Mouse (Mus musculus): ENCODE data around the gene Fancc. TPM values are rescaled to one million over a fixed set of nuclear protein-coding genes. Genes with fewer than 3 reads are reported as not detected.

Fancc gene
- total and polyA plus RNA-seq, 2 experiments from 2014 or later, result 8.5 to 39.5 TPM

- Histone ChIP-seq H3K4me1 (ENCODE audit: control insufficient read depth, insufficient read depth) (no peaks in the 10 kb centered on the region), H3K9me3 (replicated peaks; ENCODE audit: control insufficient read depth, low read length) (no peaks in the 10 kb centered on the region), H3K27ac (ENCODE audit: low read depth) (no peak overlapping the region), H3K9ac (replicated peaks; ENCODE audit: low read depth, low read length) (no peak overlapping the region), H3K4me2 (ENCODE audit: low read depth, low read length) (no peak overlapping the region), H3K4me3 (ENCODE audit: low read depth, low read length) (no peak overlapping the region), H3K27me3 (ENCODE audit: control insufficient read depth, insufficient read depth, low read length) (no peaks in the 10 kb centered on the region), H3K36me3 (replicated peaks; ENCODE audit: control insufficient read depth, insufficient read depth, low read length) (peaks cover 76% of the 10 kb centered on the region)
- 81% methylated on average over 2 of the region's 2 CpGs for WGBS
- no peak for ATAC-seq (ENCODE audit: insufficient read depth, low read depth)
- no peak for TF ChIP-seq EP300 (IDR thresholded peaks at IDR 0.05; ENCODE audit: low read depth)
- TF ChIP-seq CTCF (IDR thresholded peaks at IDR 0.05; ENCODE audit: low read depth), result no peak
- DNase-seq (ENCODE audit: low spot score), result no peak
Measured at GRCm38 (mm10) chr13:63524061-63524460, 27.0 kb upstream of the Fancc start.

- TF ChIP-seq EP300 (IDR thresholded peaks at IDR 0.05; ENCODE audit: low read depth), result no peak
- no peak for TF ChIP-seq CTCF (IDR thresholded peaks at IDR 0.05; ENCODE audit: low read depth)
- H3K27me3 ChIP-seq (ENCODE audit: control insufficient read depth, insufficient read depth, low read length), result no peaks in the 10 kb centered on the region
- H3K4me3 ChIP-seq (ENCODE audit: low read depth, low read length), result no peak overlapping the region
- peaks cover 89% of the 10 kb centered on the region for H3K36me3 ChIP-seq (replicated peaks; ENCODE audit: control insufficient read depth, insufficient read depth, low read length)
- no peak for ATAC-seq (ENCODE audit: insufficient read depth, low read depth)
- H3K9me3 ChIP-seq (replicated peaks; ENCODE audit: control insufficient read depth, low read length), result no peaks in the 10 kb centered on the region
- H3K27ac ChIP-seq (ENCODE audit: low read depth), result no peak overlapping the region
- H3K4me1 ChIP-seq (ENCODE audit: control insufficient read depth, insufficient read depth), result no peaks in the 10 kb centered on the region
- H3K9ac ChIP-seq (replicated peaks; ENCODE audit: low read depth, low read length), result no peak overlapping the region
- DNase-seq (ENCODE audit: low spot score), result no peak
- WGBS, result 71% methylated on average over 10 of the region's 10 CpGs
- no peak overlapping the region for H3K4me2 ChIP-seq (ENCODE audit: low read depth, low read length)
Measured at GRCm38 (mm10) chr13:63522832-63523231, 25.8 kb upstream of the Fancc start.

GRCm38 (mm10) chr13:63520110-63520509 is 23.0 kb upstream of the Fancc start:
- Histone ChIP-seq H3K36me3 (replicated peaks; ENCODE audit: control insufficient read depth, insufficient read depth, low read length) (peaks cover 92% of the 10 kb centered on the region), H3K9ac (replicated peaks; ENCODE audit: low read depth, low read length) (no peak overlapping the region), H3K4me2 (ENCODE audit: low read depth, low read length) (no peak overlapping the region), H3K4me3 (ENCODE audit: low read depth, low read length) (no peak overlapping the region), H3K27ac (ENCODE audit: low read depth) (no peak overlapping the region), H3K9me3 (replicated peaks; ENCODE audit: control insufficient read depth, low read length) (no peaks in the 10 kb centered on the region), H3K4me1 (ENCODE audit: control insufficient read depth, insufficient read depth) (no peaks in the 10 kb centered on the region), H3K27me3 (ENCODE audit: control insufficient read depth, insufficient read depth, low read length) (no peaks in the 10 kb centered on the region)
- no peak for DNase-seq (ENCODE audit: low spot score)
- no peak for ATAC-seq (ENCODE audit: insufficient read depth, low read depth)
- WGBS, result 92% methylated on average over 6 of the region's 6 CpGs
- no peak for TF ChIP-seq CTCF (IDR thresholded peaks at IDR 0.05; ENCODE audit: low read depth)
- TF ChIP-seq EP300 (IDR thresholded peaks at IDR 0.05; ENCODE audit: low read depth), result no peak

GRCm38 (mm10) chr13:63516535-63516934 is 19.5 kb upstream of the Fancc start:
- Histone ChIP-seq H3K27ac (ENCODE audit: low read depth) (no peak overlapping the region), H3K4me1 (ENCODE audit: control insufficient read depth, insufficient read depth) (no peaks in the 10 kb centered on the region), H3K9me3 (replicated peaks; ENCODE audit: control insufficient read depth, low read length) (no peaks in the 10 kb centered on the region), H3K9ac (replicated peaks; ENCODE audit: low read depth, low read length) (no peak overlapping the region), H3K4me2 (ENCODE audit: low read depth, low read length) (no peak overlapping the region), H3K4me3 (ENCODE audit: low read depth, low read length) (no peak overlapping the region), H3K27me3 (ENCODE audit: control insufficient read depth, insufficient read depth, low read length) (no peaks in the 10 kb centered on the region), H3K36me3 (replicated peaks; ENCODE audit: control insufficient read depth, insufficient read depth, low read length) (peaks cover 94% of the 10 kb centered on the region)
- ATAC-seq (ENCODE audit: insufficient read depth, low read depth) (no peak), DNase-seq (ENCODE audit: low spot score) (no peak)
- 79% methylated on average over 2 of the region's 2 CpGs for WGBS
- TF ChIP-seq EP300 (IDR thresholded peaks at IDR 0.05; ENCODE audit: low read depth) (no peak), CTCF (IDR thresholded peaks at IDR 0.05; ENCODE audit: low read depth) (no peak)

- DNase-seq (ENCODE audit: low spot score), result no peak
- WGBS, result 87% methylated on average over 5 of the region's 5 CpGs
- TF ChIP-seq CTCF (IDR thresholded peaks at IDR 0.05; ENCODE audit: low read depth) (no peak), EP300 (IDR thresholded peaks at IDR 0.05; ENCODE audit: low read depth) (no peak)
- no peak overlapping the region for H3K9ac ChIP-seq (replicated peaks; ENCODE audit: low read depth, low read length)
- no peak overlapping the region for H3K4me2 ChIP-seq (ENCODE audit: low read depth, low read length)
- no peaks in the 10 kb centered on the region for H3K4me1 ChIP-seq (ENCODE audit: control insufficient read depth, insufficient read depth)
- H3K36me3 ChIP-seq (replicated peaks; ENCODE audit: control insufficient read depth, insufficient read depth, low read length), result peaks cover 99% of the 10 kb centered on the region
- H3K27ac ChIP-seq (ENCODE audit: low read depth), result no peak overlapping the region
- ATAC-seq (ENCODE audit: insufficient read depth, low read depth), result no peak
- no peak overlapping the region for H3K4me3 ChIP-seq (ENCODE audit: low read depth, low read length)
- no peaks in the 10 kb centered on the region for H3K9me3 ChIP-seq (replicated peaks; ENCODE audit: control insufficient read depth, low read length)
- no peaks in the 10 kb centered on the region for H3K27me3 ChIP-seq (ENCODE audit: control insufficient read depth, insufficient read depth, low read length)
Measured at GRCm38 (mm10) chr13:63515542-63515941, 18.5 kb upstream of the Fancc start.

GRCm38 (mm10) chr13:63514931-63515360 is 17.9 kb upstream of the Fancc start:
- H3K4me3 ChIP-seq (ENCODE audit: low read depth, low read length), result no peak overlapping the region
- H3K9me3 ChIP-seq (replicated peaks; ENCODE audit: control insufficient read depth, low read length), result no peaks in the 10 kb centered on the region
- TF ChIP-seq CTCF (IDR thresholded peaks at IDR 0.05; ENCODE audit: low read depth), result no peak
- no peak for TF ChIP-seq EP300 (IDR thresholded peaks at IDR 0.05; ENCODE audit: low read depth)
- no peak overlapping the region for H3K4me2 ChIP-seq (ENCODE audit: low read depth, low read length)
- H3K36me3 ChIP-seq (replicated peaks; ENCODE audit: control insufficient read depth, insufficient read depth, low read length), result peaks cover 99% of the 10 kb centered on the region
- H3K4me1 ChIP-seq (ENCODE audit: control insufficient read depth, insufficient read depth), result no peaks in the 10 kb centered on the region
- H3K27ac ChIP-seq (ENCODE audit: low read depth), result no peak overlapping the region
- WGBS, result 82% methylated on average over 8 of the region's 8 CpGs
- DNase-seq (ENCODE audit: low spot score) (no peak), ATAC-seq (ENCODE audit: insufficient read depth, low read depth) (no peak)
- H3K9ac ChIP-seq (replicated peaks; ENCODE audit: low read depth, low read length), result no peak overlapping the region
- H3K27me3 ChIP-seq (ENCODE audit: control insufficient read depth, insufficient read depth, low read length), result no peaks in the 10 kb centered on the region
